Mouse (Mus musculus) ES-E14 (cell line): ENCODE data around the gene Bspry.

ENCODE experiments used
- HCFC1 ChIP-seq: IDR thresholded peaks from 2 replicates; pipeline ENCODE4 v1.6.1; 2012; ENCODE audit warnings: low read length, inconsistent platforms, borderline replicate concordance; ENCODE audit not compliant: insufficient read depth
- MAFK ChIP-seq: IDR thresholded peaks from 2 replicates; pipeline ENCODE4 v1.6.1; 2014; ENCODE audit warnings: mild to moderate bottlenecking, low read depth, low read length, inconsistent platforms; ENCODE audit not compliant: insufficient read depth
- ZC3H11A ChIP-seq: IDR thresholded peaks from 2 replicates; pipeline ENCODE4 v1.6.1; 2012; ENCODE audit warnings: low read depth, mild to moderate bottlenecking, inconsistent platforms, low read length, borderline replicate concordance

- TF ChIP-seq HCFC1 (no peak), ZC3H11A (no peak), MAFK (no peak)
Observed at GRCm38 (mm10) chr4:62515490-62515889, 35.6 kb downstream of the Bspry start.
